Mouse (Mus musculus) hindbrain, postnatal 0 days (tissue): ENCODE measurements around the gene Pde4d. TPM values are rescaled to one million over a fixed set of nuclear protein-coding genes. Genes with fewer than 3 reads are reported as not detected.

Experiments used
- ATAC-seq: fragments of 200-750 bp; cut with Nextera tagmentation; 2 replicates; pipeline ENCODE4 v1.8.0; 2017; ENCODE audit warnings: mild to moderate bottlenecking, moderate TSS enrichment, moderate library complexity
- DNase-seq: peaks from one replicate; pipeline ENCODE4 v3.0.0-alpha.2; 2015; ENCODE audit warnings: low spot score
- H3K27ac ChIP-seq: fragments of 300-500 bp; sonication (generic); 2 replicates; pipeline ENCODE4 v1.5.1; 2014; ENCODE audit warnings: mild to moderate bottlenecking
- H3K27me3 ChIP-seq: fragments of 300-500 bp; sonication (generic); 2 replicates; pipeline ENCODE4 v1.6.1; 2014; ENCODE audit warnings: low read length, mixed read lengths; ENCODE audit not compliant: insufficient read depth
- H3K36me3 ChIP-seq: fragments of 300-500 bp; sonication (generic); 2 replicates; pipeline ENCODE4 v1.6.1; 2014; ENCODE audit warnings: low read length, mixed read lengths; ENCODE audit not compliant: insufficient read depth
- H3K4me1 ChIP-seq: fragments of 300-500 bp; sonication (generic); 2 replicates; pipeline ENCODE4 v1.6.1; 2014; ENCODE audit warnings: antibody characterized with exemption, low read length, mixed read lengths; ENCODE audit not compliant: insufficient read depth
- H3K4me2 ChIP-seq: fragments of 300-500 bp; sonication (generic); 2 replicates; pipeline ENCODE4 v1.6.1; 2014; ENCODE audit warnings: low read depth, mild to moderate bottlenecking, low read length, moderate library complexity, mixed read lengths
- H3K4me3 ChIP-seq: fragments of 300-500 bp; sonication (generic); 2 replicates; pipeline ENCODE4 v1.5.1; 2014; ENCODE audit warnings: low read length
- H3K9ac ChIP-seq: fragments of 300-500 bp; sonication (generic); replicated peaks from 2 replicates; pipeline ENCODE4 v1.6.1; 2014; ENCODE audit warnings: mild to moderate bottlenecking, low read length, moderate library complexity, mixed read lengths
- H3K9me3 ChIP-seq: fragments of 300-500 bp; sonication (generic); 2 replicates; pipeline ENCODE4 v1.6.1; 2016; ENCODE audit warnings: low read length, mixed read lengths
- CTCF ChIP-seq: IDR thresholded peaks from 2 replicates; pipeline ENCODE4 v1.5.1; 2016; ENCODE audit warnings: antibody characterized with exemption, control low read depth, low read depth
- WGBS: fragments of 180-500 bp; shearing (Covaris S2); extraction: QIAGEN DNeasy Blood & Tissue Kit; methylation state at CpG from one replicate; pipeline ENCODE4 v1.1.7; 2014; 5-methylcytosine and 5-hydroxymethylcytosine counted together
- polyA plus RNA-seq: library from polyadenylated mRNA; unstranded; fragments of >200 nt; fragmentation: Nextera tagmentation; extraction: Ambion mirVana; gene quantifications from 2 replicates; pipeline ENCODE4 v1.2.1, GENCODE M21; 2015
- total RNA-seq: library from RNA; depleted of rRNA; stranded (reverse); fragments of >200 nt; gene quantifications from 2 replicates; pipeline ENCODE4 v1.2.3, GENCODE M21; 2014

Pde4d gene
- total and polyA plus RNA-seq, 2 experiments from 2014 or later: 19.3 to 77.1 TPM

DNA sequence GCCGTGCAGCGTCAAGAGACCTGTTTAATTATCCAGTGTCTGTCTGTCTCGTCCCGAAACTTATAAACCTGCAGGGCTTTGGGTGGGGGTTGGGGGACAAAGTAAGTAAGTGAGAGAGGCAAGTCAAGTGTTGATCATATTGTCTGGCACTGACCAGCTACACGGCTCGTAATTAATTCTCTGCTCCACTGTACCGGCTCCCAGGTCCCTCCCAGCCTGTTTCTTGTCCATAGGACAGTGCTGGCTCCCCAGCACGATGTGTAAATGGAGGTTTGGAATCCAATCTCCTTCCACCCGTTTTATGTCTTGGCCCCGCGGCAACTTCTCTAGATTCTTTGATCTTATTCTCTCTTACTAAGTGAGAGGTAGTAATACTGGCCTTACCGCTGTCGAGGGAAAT, 975.8 kb downstream of the Pde4d start:
- Histone ChIP-seq H3K9ac (no peak overlapping the region), H3K27me3 (no peaks in the 10 kb centered on the region), H3K36me3 (no peaks in the 10 kb centered on the region), H3K27ac (no peak overlapping the region), H3K4me2 (no peak overlapping the region), H3K4me1 (no peaks in the 10 kb centered on the region), H3K9me3 (peaks cover 4% of the 10 kb centered on the region; the same call in 1 of the 2 replicates), H3K4me3 (no peak overlapping the region)
- no peak for TF ChIP-seq CTCF
- 86% methylated on average over 13 of the region's 13 CpGs for WGBS
- ATAC-seq (no peak), DNase-seq (no peak)

DNA sequence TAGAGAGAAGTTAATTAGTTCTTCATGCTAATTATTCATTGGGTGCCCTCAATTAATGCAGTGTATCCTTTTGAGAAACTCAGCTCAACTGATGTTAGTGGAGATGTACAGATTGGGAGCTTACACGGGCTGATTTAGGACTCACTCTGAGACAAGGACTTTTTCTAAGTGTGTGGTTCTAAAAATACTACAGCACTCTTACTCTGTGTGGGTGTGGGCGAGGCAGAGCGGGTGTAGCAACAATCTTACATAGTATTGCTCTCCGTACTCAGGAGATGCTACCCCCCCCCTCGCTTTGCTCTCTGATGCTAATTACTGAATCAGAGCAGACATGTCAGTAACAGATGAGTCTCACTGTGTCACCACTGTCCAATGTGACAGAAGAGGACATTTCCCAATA, 976.3 kb downstream of the Pde4d start:
- no peaks in the 10 kb centered on the region for H3K27me3 ChIP-seq
- H3K36me3 ChIP-seq: no peaks in the 10 kb centered on the region
- H3K27ac ChIP-seq: no peak overlapping the region
- WGBS: 85% methylated on average over 5 of the region's 5 CpGs
- no peaks in the 10 kb centered on the region for H3K4me1 ChIP-seq
- peak; percentile 47 for ATAC-seq
- no peak overlapping the region for H3K9ac ChIP-seq
- TF ChIP-seq CTCF: no peak
- no peak overlapping the region for H3K4me2 ChIP-seq
- no peak overlapping the region for H3K4me3 ChIP-seq
- H3K9me3 ChIP-seq: peaks cover 4% of the 10 kb centered on the region; the same call in 1 of the 2 replicates
- DNase-seq: peak; percentile 2

- ATAC-seq (no peak), DNase-seq (peak; percentile 19)
- H3K27me3 ChIP-seq: no peaks in the 10 kb centered on the region
- H3K36me3 ChIP-seq: no peaks in the 10 kb centered on the region
- H3K4me2 ChIP-seq: no peak overlapping the region
- H3K9ac ChIP-seq: no peak overlapping the region
- no peak overlapping the region for H3K4me3 ChIP-seq
- no peaks in the 10 kb centered on the region for H3K4me1 ChIP-seq
- H3K27ac ChIP-seq: no peak overlapping the region
- no peak for TF ChIP-seq CTCF
- no peaks in the 10 kb centered on the region for H3K9me3 ChIP-seq
- WGBS: 73% methylated on average over 7 of the region's 7 CpGs
These were observed 977.8 kb downstream of the Pde4d start for GRCm38 (mm10) chr13:109427541-109427940.

GRCm38 (mm10) chr13:109429544-109429943, 979.8 kb downstream of the Pde4d start:
- ATAC-seq: no peak
- 85% methylated on average over 2 of the region's 2 CpGs for WGBS

GRCm38 (mm10) chr13:109437231-109437776, 987.6 kb downstream of the Pde4d start:
- Histone ChIP-seq H3K4me2 (no peak overlapping the region), H3K4me1 (0 out of 2 replicates have a peak, but pooled peaks cover 2% of the 10 kb centered on the region), H3K4me3 (no peak overlapping the region), H3K9ac (no peak overlapping the region), H3K36me3 (no peaks in the 10 kb centered on the region), H3K27ac (no peak overlapping the region), H3K27me3 (no peaks in the 10 kb centered on the region), H3K9me3 (no peaks in the 10 kb centered on the region)
- no peak for ATAC-seq
- DNase-seq: no peak
- 56% methylated on average over 4 of the region's 4 CpGs for WGBS
- no peak for TF ChIP-seq CTCF

More at GRCm38 (mm10) chr13:109429544-109429943, 979.8 kb downstream of the Pde4d start:
- no peaks in the 10 kb centered on the region for H3K36me3 ChIP-seq
- no peaks in the 10 kb centered on the region for H3K9me3 ChIP-seq
- no peaks in the 10 kb centered on the region for H3K27me3 ChIP-seq
- no peak overlapping the region for H3K27ac ChIP-seq
- DNase-seq: no peak
- no peak overlapping the region for H3K4me2 ChIP-seq
- no peak for TF ChIP-seq CTCF
- H3K4me3 ChIP-seq: no peak overlapping the region
- no peak overlapping the region for H3K9ac ChIP-seq
- H3K4me1 ChIP-seq: no peaks in the 10 kb centered on the region

GRCm38 (mm10) chr13:109439436-109440161, 989.9 kb downstream of the Pde4d start:
- TF ChIP-seq CTCF: no peak
- Histone ChIP-seq H3K4me1 (peaks cover 13% of the 10 kb centered on the region), H3K9ac (peak overlapping the region; percentile 69), H3K4me3 (peak overlapping the region; percentile 68), H3K27ac (peak overlapping the region; percentile 91), H3K9me3 (no peaks in the 10 kb centered on the region), H3K27me3 (no peaks in the 10 kb centered on the region), H3K36me3 (no peaks in the 10 kb centered on the region), H3K4me2 (peak overlapping the region; percentile 73)
- 63% methylated on average over 5 of the region's 5 CpGs for WGBS
- DNase-seq: no peak
- ATAC-seq: no peak

GRCm38 (mm10) chr13:109440331-109440730, 990.6 kb downstream of the Pde4d start:
- H3K9ac ChIP-seq: peak overlapping the region; percentile 69
- ATAC-seq: peak; percentile 79
- H3K27ac ChIP-seq: peak overlapping the region; percentile 91
- H3K36me3 ChIP-seq: no peaks in the 10 kb centered on the region
- no peaks in the 10 kb centered on the region for H3K9me3 ChIP-seq
- peak; percentile 92 for DNase-seq
- no peaks in the 10 kb centered on the region for H3K27me3 ChIP-seq
- TF ChIP-seq CTCF: no peak
- peak overlapping the region; percentile 68 for H3K4me3 ChIP-seq
- peak overlapping the region; percentile 73 for H3K4me2 ChIP-seq
- peaks cover 13% of the 10 kb centered on the region for H3K4me1 ChIP-seq
- WGBS: 5% methylated on average over 8 of the region's 8 CpGs
